Mouse (Mus musculus) granulocyte monocyte progenitor cell, adult 5-6 weeks (primary cell): ENCODE measurements around the gene Neurl4. TPM values are rescaled to one million over a fixed set of nuclear protein-coding genes. Genes with fewer than 3 reads are reported as not detected.
"Not testable (repeated sequence)": the region's sequence is repeated elsewhere in the genome, so short reads cannot be mapped to it uniquely, and the experiment has no call there.

Experiments
- ATAC-seq: replicated peaks from 2 replicates; pipeline ENCODE4 v1.8.0; 2016; ENCODE audit warnings: mild to moderate bottlenecking, moderate TSS enrichment, inconsistent platforms; ENCODE audit not compliant: poor library complexity, severe bottlenecking
- total RNA-seq, 2 experiments: library from RNA; stranded (forward) in 1 of 2; stranded (reverse) in 1 of 2; fragments of 200-712, 200-1000 nt in 1 of 2; fragments of >200 nt in 1 of 2; fragmentation: Nextera tagmentation in 1 of 2; gene quantifications; 2 replicates each; pipeline ENCODE4 v1.2.3; 2014 to 2017

Neurl4 gene
- total RNA-seq (2014; fragmentation: Nextera tagmentation): 32.0 and 38.9 TPM in 2 replicates
- 20.7 and 27.5 TPM in 2 replicates for total RNA-seq (2017)

DNA sequence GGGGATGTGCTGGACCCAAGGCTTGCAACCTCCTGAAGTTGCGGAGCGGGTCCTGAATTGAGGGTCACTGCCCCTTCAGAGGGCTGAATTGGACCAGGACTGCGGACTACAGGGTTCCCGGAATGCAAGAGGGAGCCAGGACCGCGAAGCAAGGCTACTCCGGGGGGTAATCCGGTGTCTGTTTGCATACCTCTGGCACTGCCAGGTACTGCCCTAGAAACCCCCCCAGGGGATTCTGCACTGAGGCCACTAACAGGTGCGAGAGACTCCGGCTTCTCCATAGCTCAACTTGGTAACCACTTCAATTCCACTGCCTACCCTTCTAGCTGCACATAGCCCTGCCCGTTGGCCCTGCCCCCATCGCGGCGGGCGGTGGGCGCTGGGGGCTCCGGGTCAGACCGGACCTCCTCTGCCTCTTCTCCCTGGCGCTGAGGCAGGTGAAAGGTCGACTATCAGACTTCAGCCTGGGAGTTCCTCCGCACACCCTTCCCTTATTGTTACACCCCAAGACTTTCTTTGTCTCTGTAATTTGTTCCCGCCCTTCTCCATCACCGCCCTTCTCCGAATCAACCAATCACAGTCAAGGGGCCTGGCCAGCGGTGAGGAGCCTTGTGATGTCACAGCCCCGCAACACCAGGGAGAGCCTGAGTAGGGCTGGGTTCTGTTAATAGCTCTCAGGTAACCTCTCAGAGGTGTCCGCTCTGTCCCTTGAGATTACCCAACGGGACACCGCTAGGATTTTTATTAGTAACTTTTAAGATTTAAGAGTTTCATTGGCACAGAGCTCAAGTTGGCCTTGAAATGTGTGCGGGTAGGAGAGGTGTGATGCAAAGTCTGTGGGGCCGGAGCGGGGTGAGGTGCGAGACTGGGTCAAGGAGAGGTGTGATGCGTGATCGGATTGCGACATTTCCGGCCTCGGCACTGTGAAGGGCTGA, at the start of gene Neurl4, which contains the start of gene 2810408A11Rik:
TSS of gene Neurl4 (plus strand) at position 602 of the 935 bp plus-strand sequence.
TSS of gene 2810408A11Rik (minus strand) at position 517 of the 935 bp plus-strand sequence.
- ATAC-seq: peak; percentile 79

DNA sequence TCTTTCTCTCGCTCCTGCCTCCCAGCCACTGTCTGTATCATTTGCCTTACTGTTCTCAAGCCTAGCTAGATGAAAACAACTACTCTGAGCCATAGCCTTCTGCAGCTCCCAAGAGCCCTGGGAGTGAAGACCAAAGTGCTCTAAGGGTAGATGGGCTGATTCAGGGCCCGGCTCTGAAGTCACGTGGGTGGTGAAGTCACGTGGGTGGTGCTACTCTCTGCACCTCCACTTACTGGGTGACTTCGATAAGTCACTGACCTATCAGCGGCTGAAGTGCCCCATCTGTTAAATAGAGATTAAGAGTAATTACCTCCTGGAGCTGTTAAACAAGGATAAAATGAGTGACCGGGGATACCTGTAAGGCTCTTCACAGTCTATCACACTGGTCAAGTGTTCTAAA, 46.9 kb upstream of the Neurl4 start:
- ATAC-seq: no peak

DNA sequence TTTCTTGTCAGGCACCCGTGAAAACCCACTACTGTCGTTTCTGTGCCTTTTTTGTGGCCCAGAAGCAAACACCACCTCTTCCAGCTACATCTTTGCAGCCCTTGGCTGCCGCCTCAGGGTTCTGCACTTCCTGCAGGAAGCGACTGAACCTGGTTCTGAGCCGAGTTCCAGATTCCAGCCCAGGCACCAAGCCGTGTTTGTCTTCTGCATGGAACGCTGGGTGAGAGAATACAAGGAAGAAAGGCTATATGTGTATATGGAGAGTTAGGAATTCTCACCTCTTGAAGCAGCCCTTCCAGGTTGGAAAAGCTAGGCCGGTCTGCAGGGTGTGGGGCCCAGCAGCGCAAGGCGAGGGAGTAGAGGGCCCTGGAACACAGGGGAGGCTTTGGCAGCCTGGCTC, 46.2 kb upstream of the Neurl4 start:
- no peak for ATAC-seq

DNA sequence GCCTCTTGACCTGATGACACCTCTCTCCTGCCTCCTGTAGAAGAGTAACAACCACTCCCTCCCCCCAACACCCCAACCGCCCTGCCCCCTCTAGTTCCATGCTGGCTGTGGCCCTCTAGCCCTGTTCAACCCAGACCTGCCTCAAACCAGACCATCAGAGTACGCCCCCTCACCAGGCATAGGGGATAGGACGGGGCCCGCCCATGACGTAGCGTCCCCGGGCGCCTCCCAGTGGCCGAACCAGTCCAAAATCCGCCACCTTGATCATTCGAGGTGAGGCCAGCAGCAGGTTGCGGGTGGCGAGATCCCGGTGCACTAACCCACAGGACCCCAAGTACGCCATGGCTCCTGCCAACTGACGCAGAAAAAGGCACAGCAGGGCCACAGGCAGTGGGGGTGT, 45.5 kb upstream of the Neurl4 start:
- peak; percentile 70 for ATAC-seq

DNA sequence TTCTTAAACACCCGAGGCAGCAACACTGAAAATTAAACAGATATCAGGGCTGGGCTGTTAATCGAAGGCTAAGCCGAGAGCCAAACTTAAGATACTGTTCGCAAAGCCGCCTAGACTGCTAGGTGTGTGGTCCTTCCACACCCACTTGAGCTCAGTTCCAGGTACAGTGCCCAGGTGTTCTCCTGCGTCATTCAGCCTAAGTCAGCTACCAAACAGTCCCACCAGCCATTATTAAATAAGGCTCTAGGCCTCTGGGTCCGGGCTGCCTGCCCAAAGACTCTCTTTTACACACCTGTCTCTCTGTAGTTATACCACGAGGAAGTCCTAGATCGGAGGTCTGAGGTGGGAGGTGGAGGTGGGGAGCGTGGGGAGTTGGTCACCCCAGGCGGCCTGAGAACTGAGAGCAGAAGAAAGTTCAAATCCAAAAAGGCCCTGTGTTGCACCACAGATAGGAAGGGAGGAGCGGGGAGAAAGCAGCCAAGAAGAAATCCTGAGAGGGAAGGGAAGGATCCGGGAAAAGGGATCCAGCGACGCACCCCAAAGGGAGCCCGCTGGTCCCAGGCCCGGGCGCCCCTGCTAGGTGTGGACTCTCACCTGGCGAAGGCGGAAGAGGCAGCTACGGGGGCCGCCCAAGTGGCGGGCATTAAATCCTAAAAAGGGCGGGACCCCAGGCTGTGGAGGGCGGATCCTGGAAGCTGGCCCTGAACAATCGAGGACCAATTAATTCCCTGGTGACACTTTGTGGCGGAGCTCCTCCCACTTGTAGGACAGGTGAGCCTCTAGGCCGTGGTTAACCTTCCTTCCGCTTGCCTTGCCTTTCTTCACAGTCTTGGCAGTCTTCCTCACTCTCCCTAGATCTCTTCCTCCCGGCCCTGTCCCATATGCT, 42.5 kb upstream of the Neurl4 start, which contains the start of gene Tnk1:
TSS of gene Tnk1 (minus strand) at position 618 of the 886 bp plus-strand sequence.
- no peak for ATAC-seq

DNA sequence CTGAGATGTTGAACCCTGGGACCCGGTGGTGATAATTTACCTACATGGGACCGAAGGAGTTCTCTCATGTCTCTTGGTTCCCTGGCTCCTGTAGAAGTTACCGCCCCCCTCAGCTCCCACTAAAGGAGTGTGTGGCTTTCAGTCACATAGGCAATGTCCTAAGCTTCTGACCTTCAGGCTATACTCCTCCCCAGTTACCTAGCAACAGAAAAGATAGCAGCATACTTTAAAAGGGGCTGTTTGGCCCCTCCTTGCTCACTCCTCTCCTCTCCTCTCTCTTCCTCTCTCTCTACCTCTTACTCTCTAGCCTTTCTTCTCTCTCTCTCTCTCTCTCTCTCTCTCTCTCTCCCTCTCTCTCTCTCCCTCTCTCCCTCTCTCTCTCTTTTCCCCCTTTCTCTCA, 37.1 kb upstream of the Neurl4 start:
- ATAC-seq: not testable (repeated sequence)

DNA sequence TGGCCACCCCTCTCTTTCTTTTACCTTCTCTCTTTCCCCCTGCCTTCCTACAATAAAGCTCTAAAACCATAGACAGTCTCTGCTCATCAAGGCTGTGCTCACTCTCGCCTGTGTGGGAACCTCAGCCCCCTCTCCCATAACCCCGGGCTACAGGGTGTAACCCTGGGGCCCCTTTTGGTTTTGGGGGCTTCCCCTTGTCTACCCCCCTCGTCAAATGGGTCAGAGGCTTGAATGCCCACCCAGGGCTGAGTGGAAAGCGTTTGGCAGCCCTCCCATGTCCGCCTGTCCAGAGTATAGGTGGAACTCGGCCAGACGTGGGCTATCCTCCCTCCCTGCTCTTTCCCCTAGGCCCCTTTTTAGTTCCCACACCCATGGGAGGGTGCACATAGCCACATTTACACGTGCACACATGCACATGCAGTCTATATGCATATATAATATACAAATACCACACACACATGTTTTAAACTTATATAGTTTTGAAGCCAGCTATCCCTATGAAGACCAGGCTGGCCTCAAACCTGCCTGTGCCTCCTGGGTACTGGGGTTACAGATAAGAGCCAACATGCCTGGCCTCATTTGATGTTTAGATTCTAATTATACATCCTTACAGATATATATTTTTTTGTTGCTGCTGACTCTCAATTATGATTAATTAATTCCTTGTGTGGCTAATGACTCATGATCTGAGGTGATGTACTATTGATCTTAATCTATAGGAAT, 36.6 kb upstream of the Neurl4 start:
- ATAC-seq: no peak

DNA sequence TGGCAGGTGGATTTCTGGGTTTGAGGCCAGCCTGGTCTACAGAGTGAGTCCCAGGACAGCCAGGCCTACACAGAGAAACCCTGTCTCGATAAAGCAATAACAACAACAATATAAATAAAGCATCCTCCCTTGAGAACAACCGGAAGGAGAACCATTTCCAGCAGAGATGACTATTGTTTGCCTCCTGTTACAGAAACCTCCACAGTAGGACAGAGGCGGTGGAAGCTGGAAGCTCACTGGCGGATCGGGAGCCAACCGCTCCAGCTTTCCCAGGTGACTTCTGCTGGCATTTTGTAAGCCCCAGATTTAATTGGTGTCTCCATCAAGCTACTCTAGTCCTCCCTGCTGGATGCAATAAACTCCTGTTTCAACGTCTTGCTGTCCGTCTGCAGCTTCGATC, 35.3 kb upstream of the Neurl4 start:
- ATAC-seq: no peak

DNA sequence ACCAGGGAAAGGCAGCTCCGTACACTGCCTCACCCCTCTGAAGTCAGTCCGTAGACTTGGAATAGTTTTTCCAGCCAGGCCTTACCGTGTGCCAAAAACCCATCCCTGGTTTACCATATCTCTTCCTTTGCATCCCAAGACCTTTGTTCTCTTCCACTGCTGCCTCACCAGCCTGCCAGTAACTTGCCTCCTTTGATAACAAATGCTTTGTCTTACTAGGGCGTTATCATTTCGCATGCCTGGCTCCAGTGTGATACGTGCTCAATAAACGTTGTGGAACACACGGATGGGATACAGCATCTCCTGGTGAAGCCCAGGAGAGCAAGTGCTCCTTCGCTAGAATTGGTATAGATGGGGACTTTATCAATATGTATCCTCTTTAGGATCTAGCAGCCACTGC, 33.5 kb upstream of the Neurl4 start:
- no peak for ATAC-seq

DNA sequence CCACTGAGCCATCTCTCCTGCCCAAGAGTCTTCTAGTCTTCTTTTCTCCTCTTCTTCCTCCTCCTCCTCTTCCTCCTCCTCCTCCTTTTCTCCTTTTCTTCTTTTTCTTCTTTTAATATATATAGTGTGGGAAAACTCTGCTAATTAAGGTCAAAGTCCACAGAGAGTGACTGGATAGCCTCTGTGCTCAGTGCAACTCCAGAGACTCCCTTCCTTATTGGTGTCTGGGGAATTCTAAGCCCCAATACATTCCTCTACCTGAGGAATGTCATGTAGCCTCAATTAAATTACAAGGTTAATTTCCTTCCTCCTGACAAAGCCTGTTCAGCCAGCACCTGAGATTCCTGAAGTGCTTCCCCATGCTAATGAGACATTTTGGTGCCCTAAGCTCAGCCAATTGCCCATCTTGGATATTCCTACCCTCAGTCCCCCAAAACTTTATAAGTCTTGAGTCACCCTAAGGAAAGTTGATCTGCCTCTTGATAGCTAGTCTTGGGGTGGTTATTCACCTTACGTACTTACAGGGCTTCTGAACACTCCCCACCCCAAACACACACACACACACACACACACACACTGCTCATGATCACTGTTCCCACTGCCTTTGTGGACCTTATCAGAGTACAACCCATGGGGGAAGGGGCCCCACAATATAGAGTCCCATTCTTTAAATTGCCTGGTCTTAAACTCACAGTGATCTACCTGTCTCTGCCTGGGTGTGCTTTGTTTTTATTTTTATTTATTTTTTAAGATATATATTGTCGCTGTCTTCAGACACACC, 30.4 kb upstream of the Neurl4 start:
- ATAC-seq: no peak

DNA sequence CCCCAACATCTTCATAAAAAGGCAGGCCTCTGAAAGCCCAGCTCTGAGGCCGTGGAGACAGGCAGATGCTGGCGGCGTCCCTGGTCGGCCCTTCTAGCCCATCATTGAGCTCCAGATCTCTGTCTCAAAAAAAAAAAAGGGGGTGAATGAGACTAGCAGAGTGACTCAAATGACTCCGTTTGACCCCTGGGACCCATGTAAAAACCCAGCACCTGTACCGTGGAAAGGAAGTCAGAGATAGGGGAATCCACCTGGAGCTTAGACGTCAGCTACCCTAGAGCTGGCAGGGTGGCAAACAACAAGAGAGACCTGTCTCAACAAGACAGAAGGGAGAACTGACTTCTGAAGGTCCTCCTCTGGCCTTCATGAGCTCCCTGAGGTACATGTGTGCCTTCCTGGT, 29.1 kb upstream of the Neurl4 start:
- no peak for ATAC-seq

DNA sequence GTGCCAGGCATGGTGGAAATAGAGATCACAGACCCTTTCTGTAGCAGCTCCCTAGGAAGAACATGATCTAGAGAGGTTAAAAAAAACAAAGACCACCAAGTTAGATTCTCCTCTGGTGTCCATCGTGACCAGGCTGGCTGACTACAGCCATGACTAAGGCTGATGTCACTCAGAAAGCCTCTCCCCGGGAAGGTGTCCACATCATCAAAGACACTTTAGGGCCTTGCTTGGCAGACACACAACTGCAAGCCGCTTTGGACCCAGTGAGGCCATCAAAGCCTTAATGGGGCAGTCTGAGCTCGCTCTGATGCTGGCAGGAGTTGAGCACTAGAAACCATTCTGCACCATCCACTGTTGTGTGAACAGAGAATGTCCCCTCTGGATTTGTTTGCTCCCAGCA, 28.4 kb upstream of the Neurl4 start:
- no peak for ATAC-seq

DNA sequence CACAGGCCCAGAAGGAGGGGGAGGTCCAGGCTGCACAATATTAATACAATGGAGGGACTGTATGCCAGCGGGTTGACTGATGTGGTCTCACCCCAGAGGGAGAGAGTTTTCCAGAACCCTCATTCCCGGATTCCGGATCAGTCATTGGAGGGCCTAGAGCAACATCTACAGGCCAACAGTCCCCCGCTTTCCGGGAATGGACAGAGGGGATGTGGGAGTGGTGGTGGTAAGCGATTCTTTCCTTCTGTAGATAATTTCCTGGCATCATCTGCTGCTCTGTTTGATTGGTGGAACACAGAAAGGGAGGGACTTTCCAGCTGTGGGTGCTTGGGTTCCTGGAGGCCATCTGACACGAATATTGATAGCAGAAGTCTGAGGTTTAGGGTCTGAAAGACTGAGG, 24.7 kb upstream of the Neurl4 start:
- no peak for ATAC-seq

DNA sequence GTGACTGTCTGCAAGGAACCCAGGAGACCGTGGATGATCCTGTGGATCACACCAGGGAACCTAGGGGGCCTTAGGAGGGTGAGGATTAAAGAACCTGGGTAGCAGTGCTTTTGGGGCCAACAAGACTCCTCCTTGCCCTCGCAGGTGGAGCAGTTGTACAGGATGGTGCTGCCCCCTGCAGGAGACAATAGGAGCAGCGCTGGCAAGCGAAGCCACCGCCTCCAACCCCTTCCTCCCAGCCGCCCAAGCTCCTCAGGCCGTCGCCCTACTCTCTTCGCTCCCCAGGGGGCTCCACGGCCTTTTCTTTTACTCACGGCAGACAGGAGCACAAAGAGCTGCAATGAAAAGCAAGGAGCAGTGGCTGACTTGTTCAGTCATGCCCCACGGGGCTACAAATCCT, 24.0 kb upstream of the Neurl4 start:
- ATAC-seq: peak; percentile 74

DNA sequence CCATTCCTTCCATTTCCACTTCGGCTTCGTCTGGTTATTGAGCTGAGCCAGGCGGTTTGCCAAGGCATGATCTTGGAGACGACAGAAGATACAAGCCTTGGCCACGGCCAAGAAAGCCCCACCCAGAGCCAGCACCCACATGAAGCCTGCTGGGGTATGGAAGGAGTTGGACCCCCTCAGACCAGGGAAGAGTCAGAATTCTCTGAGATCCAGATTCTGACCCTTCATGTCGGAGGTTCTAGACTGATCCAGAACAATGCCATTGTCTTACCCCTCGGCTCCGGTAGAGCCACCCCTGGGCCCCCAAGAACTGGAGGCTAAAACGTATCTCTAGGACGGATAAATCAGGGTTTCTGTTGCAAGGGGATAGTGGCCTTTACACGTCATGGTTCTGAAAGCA, 23.0 kb upstream of the Neurl4 start, which contains the start of gene Tmem95:
TSS of gene Tmem95 (minus strand) at position 141 of the 400 bp plus-strand sequence.
- ATAC-seq: no peak

DNA sequence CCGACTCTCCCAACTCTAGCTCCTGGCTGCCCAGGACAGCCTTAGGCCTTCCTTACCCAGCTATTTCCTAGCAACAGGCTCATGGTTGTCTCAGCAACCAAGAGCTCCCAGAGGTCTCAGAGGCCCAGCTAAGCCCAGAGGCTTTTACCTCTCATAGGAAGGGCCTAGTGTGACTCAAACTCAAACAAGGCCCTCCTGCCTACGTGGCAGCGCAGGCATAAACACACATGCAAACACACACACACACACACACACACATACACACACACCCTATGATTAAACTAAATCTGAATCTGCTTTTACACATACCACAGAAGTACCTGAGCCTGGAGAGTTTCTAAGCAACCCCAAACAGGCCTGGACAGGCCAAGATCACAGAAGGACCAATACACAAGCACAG, 22.5 kb upstream of the Neurl4 start:
- ATAC-seq: no peak

DNA sequence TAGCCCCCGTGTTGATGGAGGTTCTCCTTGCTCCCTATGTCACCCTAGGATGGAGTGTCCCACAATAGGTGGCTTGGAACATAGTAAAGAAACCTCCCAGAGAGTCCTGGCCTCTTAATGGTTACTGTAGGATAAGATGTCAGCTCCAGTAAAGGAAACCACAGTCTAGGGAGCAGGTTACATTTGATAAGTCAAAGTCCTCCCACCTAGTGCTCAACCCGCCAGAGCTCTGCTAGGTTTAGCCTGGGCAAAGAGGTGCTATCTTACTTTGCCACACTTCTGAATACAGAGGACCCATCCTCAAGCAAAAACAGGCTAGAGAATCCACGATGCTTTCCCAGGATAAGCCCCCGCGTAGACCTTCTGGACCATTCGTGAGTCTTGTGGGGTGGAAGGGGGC, 21.9 kb upstream of the Neurl4 start:
- ATAC-seq: no peak

DNA sequence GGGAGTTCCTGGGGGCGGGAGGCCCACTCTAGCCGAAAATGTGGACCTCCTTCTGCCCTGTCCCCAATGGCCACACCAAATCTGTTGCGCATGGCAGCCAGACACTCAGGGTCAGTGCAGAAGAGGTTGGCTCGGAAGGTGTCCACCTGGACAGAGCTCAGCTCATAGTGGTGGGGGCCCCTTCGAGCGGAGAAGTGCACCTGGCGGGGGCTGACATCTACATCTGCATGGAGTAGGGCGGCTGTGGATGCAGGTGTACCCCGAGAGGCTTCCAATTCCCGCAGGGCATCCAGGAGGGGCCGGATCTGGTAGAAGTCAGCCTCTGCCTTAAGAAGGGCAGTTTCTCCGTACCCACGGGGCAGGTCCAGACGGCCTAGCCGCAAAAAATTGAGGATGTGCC, 21.2 kb upstream of the Neurl4 start:
- no peak for ATAC-seq

DNA sequence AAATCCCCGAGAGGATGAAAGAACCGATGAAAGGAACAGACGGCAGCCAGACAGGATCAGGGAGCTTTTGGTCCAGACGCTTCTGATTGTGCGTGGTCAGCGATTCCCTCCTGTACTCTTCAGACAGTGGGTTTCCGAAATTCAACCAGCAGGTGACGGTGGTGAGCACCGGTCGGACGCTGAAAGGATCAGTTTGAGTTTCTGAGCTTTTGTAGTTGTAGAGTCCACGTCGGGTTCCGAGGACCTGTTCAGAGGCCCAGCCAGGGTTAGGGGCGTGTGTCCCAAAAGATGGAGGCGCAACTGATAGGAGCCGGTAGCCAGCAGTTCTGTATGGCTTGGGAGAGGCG, 20.4 kb upstream of the Neurl4 start:
- ATAC-seq: peak; percentile 17; the same call in 1 of the 2 replicates
